Mouse (Mus musculus) stomach, postnatal 0 days (tissue): ENCODE data around the gene Dnaaf1. TPM values are rescaled to one million over a fixed set of nuclear protein-coding genes. Genes with fewer than 3 reads are reported as not detected.

ENCODE experiments used
- ATAC-seq: fragments of 200-750 bp; cut with Nextera tagmentation; 2 replicates; pipeline ENCODE4 v1.8.0; 2017; ENCODE audit not compliant: low FRiP score, low TSS enrichment
- DNase-seq: peaks from one replicate; pipeline ENCODE4 v3.0.0-alpha.2; 2016; ENCODE audit warnings: low spot score
- H3K27ac ChIP-seq: fragments of 300-500 bp; sonication (generic); replicated peaks from 2 replicates; pipeline ENCODE4 v1.5.1; 2014; ENCODE audit warnings: mild to moderate bottlenecking, control low read depth
- H3K27me3 ChIP-seq: fragments of 300-500 bp; sonication (generic); 2 replicates; pipeline ENCODE4 v1.6.1; 2014; ENCODE audit warnings: low read length; ENCODE audit not compliant: control insufficient read depth, insufficient read depth
- H3K36me3 ChIP-seq: fragments of 300-500 bp; sonication (generic); 2 replicates; pipeline ENCODE4 v1.6.1; 2014; ENCODE audit warnings: low read length, mixed read lengths; ENCODE audit not compliant: control insufficient read depth, insufficient read depth
- H3K4me1 ChIP-seq: fragments of 300-500 bp; sonication (generic); replicated peaks from 2 replicates; pipeline ENCODE4 v1.6.1; 2014; ENCODE audit warnings: antibody characterized with exemption; ENCODE audit not compliant: control insufficient read depth, insufficient read depth
- H3K4me2 ChIP-seq: fragments of 300-500 bp; sonication (generic); replicated peaks from 2 replicates; pipeline ENCODE4 v1.6.1; 2014; ENCODE audit warnings: low read depth, mild to moderate bottlenecking, control low read depth, moderate library complexity
- H3K4me3 ChIP-seq: fragments of 300-500 bp; sonication (generic); 2 replicates; pipeline ENCODE4 v1.5.1; 2014; ENCODE audit warnings: low read depth, low read length, control low read depth
- H3K9ac ChIP-seq: fragments of 300-500 bp; sonication (generic); 2 replicates; pipeline ENCODE4 v1.6.1; 2014; ENCODE audit warnings: mild to moderate bottlenecking, low read length, control low read depth, mixed read lengths
- H3K9me3 ChIP-seq: fragments of 300-500 bp; sonication (generic); 2 replicates; pipeline ENCODE4 v1.6.1; 2016; ENCODE audit warnings: low read length; ENCODE audit not compliant: control insufficient read depth
- CTCF ChIP-seq: IDR thresholded peaks from 2 replicates; pipeline ENCODE4 v1.5.1; 2016; ENCODE audit warnings: antibody characterized with exemption, low read depth, mild to moderate bottlenecking, moderate library complexity
- EP300 ChIP-seq: optimal IDR thresholded peaks from 2 replicates; pipeline ENCODE3; 2016; ENCODE audit warnings: antibody characterized with exemption
- WGBS: fragments of 180-500 bp; shearing (Covaris S2); extraction: QIAGEN DNeasy Blood & Tissue Kit; methylation state at CpG from one replicate; pipeline ENCODE4 v1.1.7; 2014; 5-methylcytosine and 5-hydroxymethylcytosine counted together
- polyA plus RNA-seq: library from polyadenylated mRNA; unstranded; fragments of >200 nt; fragmentation: Nextera tagmentation; extraction: Ambion mirVana; gene quantifications from 2 replicates; pipeline ENCODE4 v1.2.1, GENCODE M21; 2015

The Dnaaf1 gene
- polyA plus RNA-seq, 1 experiment from 2014 or later = 0.24 TPM

DNA sequence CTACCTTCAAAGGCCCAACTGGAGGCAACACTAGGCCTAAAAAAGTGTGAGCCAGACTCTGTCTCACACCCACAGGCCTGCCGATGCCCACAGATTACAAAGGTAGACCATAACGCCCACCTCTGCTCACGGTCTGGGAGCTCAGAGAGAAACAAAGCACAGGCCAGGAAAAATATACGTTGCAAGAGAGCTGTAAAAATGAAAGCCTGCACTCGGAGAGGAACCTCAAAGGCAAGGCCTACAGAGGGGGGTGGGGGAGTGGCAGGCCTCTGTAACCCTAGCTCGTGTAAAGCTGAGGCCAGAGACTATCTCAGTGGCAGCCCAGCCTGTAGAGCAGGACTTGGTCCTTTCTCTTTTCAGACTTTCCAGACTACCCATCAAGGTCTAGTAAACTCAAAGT is 29.9 kb upstream of the Dnaaf1 start:
- TF ChIP-seq EP300 (no peak), CTCF (no peak)
- peaks cover 18% of the 10 kb centered on the region for H3K36me3 ChIP-seq

DNA sequence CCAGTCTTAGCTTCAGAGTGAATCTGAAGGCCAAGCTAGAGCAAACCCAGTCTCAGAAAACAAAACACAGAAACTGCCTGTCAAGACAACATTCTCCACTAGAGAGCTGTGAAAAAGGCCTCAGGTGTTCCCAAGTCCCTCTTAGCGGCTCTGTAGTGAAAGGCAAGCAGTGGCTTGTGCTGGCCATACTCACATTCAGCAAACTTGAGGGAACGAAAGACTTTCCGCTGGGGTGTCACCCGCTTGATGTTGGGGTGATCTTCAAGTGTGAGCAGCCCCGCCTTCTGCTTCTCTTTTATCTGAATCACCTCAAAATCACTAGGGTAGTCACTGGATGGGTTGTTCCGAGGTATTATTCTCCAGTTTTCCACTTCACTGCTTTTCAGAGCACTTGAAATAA is 29.2 kb upstream of the Dnaaf1 start:
- H3K9ac ChIP-seq = no peak overlapping the region
- no peak overlapping the region for H3K4me3 ChIP-seq
- H3K4me1 ChIP-seq = no peaks in the 10 kb centered on the region; the same call in 1 of the 2 replicates
- no peaks in the 10 kb centered on the region for H3K27me3 ChIP-seq
- 83% methylated on average over 6 of the region's 6 CpGs for WGBS
- peaks cover 15% of the 10 kb centered on the region for H3K36me3 ChIP-seq
- no peak overlapping the region for H3K4me2 ChIP-seq
- TF ChIP-seq EP300 (no peak), CTCF (no peak)
- ATAC-seq = no peak
- no peak overlapping the region for H3K27ac ChIP-seq
- DNase-seq = no peak
- H3K9me3 ChIP-seq = no peaks in the 10 kb centered on the region

More for the DNA sequence above, 29.9 kb upstream of the Dnaaf1 start:
- ATAC-seq (no peak), DNase-seq (no peak)
- H3K4me2 ChIP-seq = no peak overlapping the region
- no peaks in the 10 kb centered on the region for H3K27me3 ChIP-seq
- 65% methylated on average over 6 of the region's 6 CpGs for WGBS
- H3K9ac ChIP-seq = no peak overlapping the region
- H3K4me1 ChIP-seq = no peaks in the 10 kb centered on the region; the same call in 1 of the 2 replicates
- H3K4me3 ChIP-seq = no peak overlapping the region
- no peaks in the 10 kb centered on the region for H3K9me3 ChIP-seq
- no peak overlapping the region for H3K27ac ChIP-seq

DNA sequence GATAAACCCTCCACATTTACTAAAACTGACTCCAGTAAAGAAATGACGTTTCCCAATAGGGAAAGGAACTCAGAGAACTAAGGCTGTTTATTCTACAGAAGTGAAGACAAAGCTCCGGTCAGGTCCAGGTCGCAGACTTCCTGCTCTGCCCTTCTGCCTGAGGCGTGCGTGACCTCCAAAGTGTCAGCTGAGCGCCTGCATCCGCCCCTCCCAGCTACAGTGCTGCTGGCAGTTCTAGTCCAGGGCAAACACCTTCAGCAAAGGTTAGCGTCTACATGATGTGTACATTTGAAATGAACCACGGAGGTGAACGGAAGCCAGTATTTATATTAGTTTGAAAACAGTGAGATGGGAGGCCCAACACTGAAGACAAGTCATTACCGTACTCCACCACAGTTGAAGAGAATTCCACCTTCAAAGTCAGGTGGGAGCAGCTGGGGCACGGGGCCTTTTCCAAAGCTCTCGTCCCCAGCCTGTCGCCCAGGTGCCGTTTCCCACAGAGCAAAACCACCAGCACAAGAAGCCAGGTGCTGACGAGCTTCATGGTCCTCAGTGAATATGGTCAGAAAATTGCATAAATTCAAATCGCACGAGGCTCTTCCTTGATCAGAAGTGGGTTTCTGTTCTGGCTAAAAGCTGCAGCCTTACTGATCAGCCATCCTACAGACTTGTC is 27.9 kb upstream of the Dnaaf1 start:
- peaks cover 6% of the 10 kb centered on the region for H3K36me3 ChIP-seq
- ATAC-seq = peak; percentile 82
- H3K4me1 ChIP-seq = no peaks in the 10 kb centered on the region; the same call in 1 of the 2 replicates
- DNase-seq = peak; percentile 75
- no peak overlapping the region for H3K4me2 ChIP-seq
- WGBS = 46% methylated on average over 18 of the region's 18 CpGs
- peak overlapping the region; percentile 35; the same call in 1 of the 2 replicates for H3K9ac ChIP-seq
- no peak overlapping the region; the same call in 1 of the 2 replicates for H3K27ac ChIP-seq
- TF ChIP-seq CTCF = no peak
- no peak for TF ChIP-seq EP300
- H3K9me3 ChIP-seq = no peaks in the 10 kb centered on the region
- no peak overlapping the region for H3K4me3 ChIP-seq
- H3K27me3 ChIP-seq = no peaks in the 10 kb centered on the region

DNA sequence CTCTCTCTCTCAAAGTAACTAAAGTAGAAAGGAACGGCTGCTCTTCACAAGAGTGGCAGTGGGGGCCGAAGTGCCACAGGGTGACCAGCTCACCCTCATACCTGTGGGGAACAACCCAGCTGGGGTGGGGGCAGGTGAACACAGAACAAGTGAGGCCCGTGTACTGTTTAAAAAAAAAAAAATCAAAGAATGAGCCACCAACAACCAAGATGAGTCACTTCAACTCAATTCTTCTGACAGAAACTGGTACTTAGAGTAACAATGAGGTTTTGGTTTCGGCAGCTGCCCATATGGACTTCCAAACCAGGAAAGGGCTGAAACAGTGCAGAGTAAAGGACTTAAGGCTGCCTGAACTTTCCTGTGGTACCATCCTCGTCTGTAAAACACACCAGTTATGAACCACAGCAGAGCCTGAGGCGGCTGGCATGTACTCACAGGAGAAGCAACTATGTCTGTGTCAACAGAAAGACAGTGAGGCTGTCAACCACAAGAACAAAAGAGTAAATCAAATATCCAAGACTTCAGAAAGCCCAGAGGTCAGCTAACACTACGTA is 26.4 kb upstream of the Dnaaf1 start:
- H3K27me3 ChIP-seq = no peaks in the 10 kb centered on the region
- 49% methylated on average over 7 of the region's 7 CpGs for WGBS
- H3K4me1 ChIP-seq = peaks cover 2% of the 10 kb centered on the region; the same call in 1 of the 2 replicates
- DNase-seq = no peak
- no peak overlapping the region for H3K4me2 ChIP-seq
- H3K9ac ChIP-seq = no peak overlapping the region
- no peaks in the 10 kb centered on the region for H3K9me3 ChIP-seq
- H3K36me3 ChIP-seq = peaks cover 6% of the 10 kb centered on the region; the same call in 1 of the 2 replicates
- ATAC-seq = no peak
- TF ChIP-seq EP300 = no peak
- no peak for TF ChIP-seq CTCF
- no peak overlapping the region for H3K4me3 ChIP-seq
- 0 out of 2 replicates have a peak overlapping the region, but pooled peaks have one; percentile 18 for H3K27ac ChIP-seq

DNA sequence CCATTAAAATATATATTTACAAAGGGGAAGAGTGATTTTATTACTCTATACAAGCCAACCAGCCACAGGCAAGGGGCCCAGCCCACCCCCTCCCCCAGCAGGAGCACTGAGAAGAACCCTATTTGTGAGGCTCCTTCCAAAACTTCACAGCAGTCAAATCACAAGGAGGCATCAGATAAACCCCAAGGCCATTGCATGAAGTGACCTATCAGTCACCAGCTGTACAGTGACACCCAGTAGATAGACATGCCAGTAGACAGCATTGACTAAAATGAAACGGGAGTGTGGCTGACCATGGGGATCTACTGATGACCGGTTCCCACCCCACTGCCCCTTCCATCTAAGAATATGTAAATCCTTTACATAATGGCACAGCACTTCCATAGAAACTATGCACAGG is 22.1 kb upstream of the Dnaaf1 start:
- TF ChIP-seq EP300 = no peak
- TF ChIP-seq CTCF = no peak
- no peaks in the 10 kb centered on the region for H3K36me3 ChIP-seq
- H3K27ac ChIP-seq = no peak overlapping the region; the same call in 1 of the 2 replicates
- ATAC-seq (no peak), DNase-seq (no peak)
- WGBS = 68% methylated on average over 2 of the region's 2 CpGs
- H3K4me3 ChIP-seq = no peak overlapping the region
- no peak overlapping the region for H3K4me2 ChIP-seq
- H3K4me1 ChIP-seq = peaks cover 4% of the 10 kb centered on the region; the same call in 1 of the 2 replicates
- H3K9ac ChIP-seq = no peak overlapping the region
- no peaks in the 10 kb centered on the region for H3K27me3 ChIP-seq
- H3K9me3 ChIP-seq = no peaks in the 10 kb centered on the region

DNA sequence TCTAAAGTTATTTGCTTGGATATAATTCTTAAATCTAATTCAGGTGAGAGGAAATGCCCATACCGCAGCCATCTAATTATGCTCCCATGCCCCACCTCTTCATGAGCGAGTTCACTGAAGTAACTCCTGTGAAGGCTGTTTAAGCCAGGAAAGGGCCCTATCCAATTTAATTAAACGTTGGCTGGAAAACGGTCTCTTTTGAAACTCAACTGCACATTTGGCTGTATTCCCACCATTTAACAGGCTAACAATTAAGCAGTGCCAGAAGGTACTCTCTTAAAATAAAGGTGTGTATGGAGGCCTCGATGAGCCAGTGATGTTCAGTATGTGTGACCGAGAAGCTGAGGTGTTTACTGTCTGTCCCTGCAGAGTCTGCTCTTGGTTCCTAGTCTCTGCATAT is 19.2 kb upstream of the Dnaaf1 start:
- Histone ChIP-seq H3K27ac (no peak overlapping the region), H3K4me3 (no peak overlapping the region), H3K27me3 (no peaks in the 10 kb centered on the region), H3K4me2 (no peak overlapping the region), H3K4me1 (peaks cover 4% of the 10 kb centered on the region; the same call in 1 of the 2 replicates), H3K9ac (no peak overlapping the region), H3K36me3 (no peaks in the 10 kb centered on the region), H3K9me3 (no peaks in the 10 kb centered on the region)
- DNase-seq = no peak
- TF ChIP-seq CTCF (no peak), EP300 (no peak)
- WGBS = 64% methylated on average over 6 of the region's 6 CpGs
- ATAC-seq = no peak
